Mouse (Mus musculus): Measurements from ENCODE around the gene Dlx6.
A peak's percentile ranks its signal among the peaks of the same experiment; 100 is the strongest.

Gene Dlx6

DNA sequence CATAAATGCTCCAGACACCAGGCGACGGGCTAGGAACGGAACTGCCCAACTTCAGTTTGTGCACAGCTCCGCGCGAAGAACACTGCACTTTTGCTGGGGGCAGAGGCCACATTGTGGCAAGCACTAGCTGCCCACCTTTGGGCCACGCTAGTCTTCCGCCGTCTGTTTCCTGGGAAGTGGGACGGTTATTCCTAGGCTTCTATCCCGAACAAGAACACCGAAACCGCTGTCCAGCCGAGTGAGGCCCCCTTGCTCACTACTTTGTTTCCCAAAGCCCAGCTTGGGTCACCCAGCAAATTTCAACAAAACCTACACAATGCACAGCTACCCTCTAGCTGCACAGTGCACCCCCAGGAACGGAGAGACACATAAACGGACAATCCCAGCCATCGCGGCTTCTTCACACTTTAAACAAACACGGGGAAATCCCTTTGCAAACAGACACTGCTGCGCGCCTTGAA lies 3.2 kb upstream of the Dlx6 start:
- no peak for DNase-seq (ENCODE audit: low spot score in 2 of 2)

DNA sequence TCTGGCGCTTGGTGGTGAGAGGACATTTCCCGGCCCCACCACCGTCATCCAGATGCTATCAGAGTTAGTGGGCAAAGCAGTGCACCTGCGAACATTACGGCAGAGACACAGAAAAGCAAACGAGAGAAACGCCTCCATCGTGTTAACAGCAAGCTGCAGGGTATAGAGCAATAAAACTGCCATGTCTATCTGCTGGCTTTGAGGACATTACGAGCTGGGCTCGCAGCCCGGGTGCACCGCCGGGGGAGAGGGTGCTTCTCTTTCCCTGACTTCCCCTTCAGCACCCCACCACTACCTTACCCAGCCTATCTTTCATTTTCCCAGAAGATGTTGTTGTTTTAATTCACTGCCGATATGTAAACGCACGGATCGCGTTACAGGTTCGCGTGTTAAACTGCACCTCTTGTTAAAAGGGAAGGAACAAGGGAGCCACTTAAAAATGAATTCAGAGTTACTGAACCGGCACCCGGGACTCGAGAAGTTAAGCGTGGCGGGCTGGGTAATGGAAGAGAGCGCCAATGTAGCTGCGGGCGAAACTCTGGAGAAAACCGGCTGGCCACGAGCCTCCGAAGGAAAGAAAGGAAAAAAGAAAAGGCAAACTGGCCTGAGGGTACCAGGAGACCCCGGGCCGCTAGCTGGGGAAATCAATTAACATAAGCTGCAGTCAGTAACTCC lies 2.6 kb upstream of the Dlx6 start:
- DNase-seq (ENCODE audit: low spot score in 2 of 2): no peak

DNA sequence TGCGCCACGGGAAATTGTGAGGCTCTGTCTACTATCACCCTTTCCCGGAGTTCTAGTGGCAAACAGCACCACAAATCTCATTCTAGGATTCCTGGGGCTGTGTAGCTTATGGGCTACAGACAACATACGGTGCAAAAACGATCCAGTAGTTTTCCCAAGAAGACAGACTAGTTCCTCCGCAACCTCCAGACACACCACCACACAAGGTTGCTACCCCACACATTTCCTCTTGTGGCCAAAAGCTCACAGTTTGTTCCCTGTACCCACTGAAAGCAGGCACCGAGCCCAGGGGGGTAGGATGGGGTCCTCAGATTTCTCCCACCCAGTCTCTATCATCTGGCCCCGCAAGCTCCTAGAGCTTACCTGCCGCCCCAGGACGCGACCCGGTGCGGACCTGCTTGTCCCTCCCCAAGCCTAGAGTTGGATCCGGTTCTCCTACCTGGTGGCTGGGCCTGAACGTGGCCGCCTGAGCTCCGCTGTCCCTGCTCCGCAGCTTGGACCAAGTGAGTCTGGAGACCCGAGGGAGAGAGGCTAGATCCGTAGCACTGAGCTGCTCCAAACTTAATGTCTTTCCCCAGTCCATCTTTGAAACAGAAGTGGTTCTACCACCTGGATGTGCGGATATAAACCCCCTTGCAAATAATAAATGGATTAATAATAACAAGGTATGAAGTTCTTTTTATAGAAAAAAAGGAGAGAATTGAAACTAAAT lies 1.9 kb upstream of the Dlx6 start:
- DNase-seq (ENCODE audit: low spot score in 2 of 2): no peak

GRCm38 (mm10) chr6:6861798-6862428 lies 1.2 kb upstream of the Dlx6 start:
- DNase-seq (ENCODE audit: low spot score in 2 of 2): no peak

GRCm38 (mm10) chr6:6862611-6863010 lies 523 bp upstream of the Dlx6 start:
- peak in 1 of 2 experiments; percentile 63 for DNase-seq (ENCODE audit: low spot score in 2 of 2)

DNA sequence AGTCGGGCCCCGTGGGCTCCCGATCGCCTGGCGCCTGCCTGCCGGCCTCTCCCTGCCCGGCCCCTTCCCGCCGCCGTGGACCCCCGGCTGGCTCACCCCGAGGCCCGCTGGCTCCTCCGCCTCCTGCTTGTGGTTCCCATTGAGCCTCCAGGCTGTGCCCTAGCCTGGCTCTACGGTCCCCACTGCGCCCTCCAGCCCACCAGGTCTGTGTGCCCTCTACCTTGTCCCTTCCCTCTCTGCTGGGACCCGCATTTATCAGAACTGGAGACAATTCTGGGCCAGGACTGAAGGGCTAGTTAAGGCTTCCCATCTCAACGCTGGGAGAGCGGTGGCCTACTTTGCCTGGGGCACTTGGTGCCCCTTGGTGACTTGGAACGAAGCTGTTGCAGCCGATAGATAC lies 821 bp downstream of the Dlx6 start:
- DNase-seq (ENCODE audit: low spot score in 2 of 2): no peak

DNA sequence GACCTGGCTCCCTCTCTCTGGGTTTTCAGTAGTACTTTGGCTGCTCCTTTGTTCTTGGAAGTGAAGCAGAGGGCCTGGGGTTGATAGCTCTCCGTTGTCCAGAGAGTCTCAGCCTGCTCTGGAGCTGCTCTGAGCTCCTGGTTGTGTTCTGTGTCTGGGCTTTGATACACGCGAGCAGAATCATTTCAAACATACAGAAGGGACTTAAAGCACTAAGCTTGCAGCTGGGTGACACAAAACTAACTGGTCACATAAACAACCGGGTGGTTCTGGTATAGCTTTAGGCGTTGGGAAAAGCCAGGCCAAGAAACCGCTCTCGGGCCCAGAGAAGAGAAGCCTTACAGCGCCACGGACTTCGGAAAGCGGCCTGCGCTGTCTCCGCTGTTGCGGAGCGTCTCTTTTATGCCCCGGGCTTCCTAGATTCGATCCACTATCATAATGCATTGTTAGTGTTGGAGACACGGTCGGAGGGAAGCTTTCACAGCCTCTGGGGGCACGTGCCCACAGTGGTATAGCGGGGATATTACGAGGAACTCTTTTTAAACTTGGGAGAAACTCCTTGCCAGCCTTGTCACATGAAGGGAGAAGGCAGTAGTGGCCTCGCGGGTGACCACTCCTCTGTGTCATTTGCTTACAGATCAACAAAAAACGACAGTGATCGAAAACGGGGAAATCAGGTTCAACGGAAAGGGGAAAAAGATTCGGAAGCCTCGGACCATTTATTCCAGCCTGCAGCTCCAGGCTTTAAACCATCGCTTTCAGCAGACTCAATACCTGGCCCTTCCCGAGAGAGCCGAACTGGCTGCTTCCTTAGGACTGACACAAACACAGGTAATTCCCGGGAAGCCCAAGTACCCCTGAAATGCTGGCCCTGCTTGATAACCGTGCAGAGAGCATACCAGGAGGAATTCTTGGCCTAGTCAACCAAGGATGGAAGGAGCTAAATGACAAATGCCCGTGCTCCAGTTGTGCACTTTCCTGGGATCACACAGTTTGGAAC lies 1.6 kb downstream of the Dlx6 start:
- no peak for DNase-seq (ENCODE audit: low spot score in 2 of 2)

GRCm38 (mm10) chr6:6867031-6867430 lies 3.9 kb downstream of the Dlx6 start:
- DNase-seq (ENCODE audit: low spot score in 2 of 2): no peak

- no peak for DNase-seq (ENCODE audit: low spot score in 2 of 2)
Observed at GRCm38 (mm10) chr6:6869041-6869685, 6.0 kb downstream of the Dlx6 start.

- no peak for DNase-seq (ENCODE audit: low spot score in 2 of 2)
Observed at GRCm38 (mm10) chr6:6869961-6870800, 7.0 kb downstream of the Dlx6 start.

DNA sequence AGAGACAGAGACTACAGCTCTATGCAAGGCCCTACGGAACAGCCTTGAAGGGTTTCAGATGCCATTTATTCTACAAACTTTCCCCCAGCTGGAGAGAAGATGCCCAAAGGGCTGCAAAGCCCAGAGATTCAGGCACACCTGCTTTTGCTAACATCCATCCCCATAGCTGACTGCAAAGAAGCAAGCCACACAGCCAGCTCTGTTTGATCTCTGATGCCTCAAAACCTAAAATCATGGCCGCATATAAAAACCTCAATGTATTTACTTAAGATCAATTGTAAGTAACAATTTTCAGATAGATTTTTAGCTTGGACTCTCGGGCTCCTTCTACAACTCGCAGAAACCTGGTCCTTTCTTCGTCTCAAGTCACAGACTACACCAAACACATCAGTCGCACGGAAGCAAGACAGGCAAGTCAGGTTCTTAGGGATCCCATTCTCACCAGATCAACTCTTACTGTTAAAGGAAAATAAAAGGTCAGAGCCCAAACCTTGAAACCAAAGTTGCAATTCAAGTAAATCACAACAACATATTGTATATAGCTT lies 7.8 kb downstream of the Dlx6 start:
- no peak for DNase-seq (ENCODE audit: low spot score in 2 of 2)

DNA sequence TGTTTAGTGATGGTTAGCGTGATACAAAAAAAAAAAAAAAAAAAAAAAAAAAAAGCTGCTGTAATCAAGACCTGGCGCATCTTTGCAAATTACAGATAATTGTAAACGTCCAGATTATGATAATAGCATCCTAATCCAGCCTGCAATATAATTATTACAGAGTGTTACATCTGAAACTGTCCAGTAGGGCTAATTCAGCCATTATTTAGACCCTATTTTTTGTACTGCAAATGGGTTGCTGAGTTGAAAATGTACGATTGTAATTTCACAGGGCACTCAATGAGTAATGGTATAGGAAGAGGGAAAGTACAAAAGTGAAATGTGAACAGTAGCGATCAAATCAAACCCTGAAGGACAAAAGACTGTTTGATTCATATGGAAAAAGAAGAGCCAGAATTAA lies 8.6 kb downstream of the Dlx6 start:
- DNase-seq (ENCODE audit: low spot score in 2 of 2): no peak

DNA sequence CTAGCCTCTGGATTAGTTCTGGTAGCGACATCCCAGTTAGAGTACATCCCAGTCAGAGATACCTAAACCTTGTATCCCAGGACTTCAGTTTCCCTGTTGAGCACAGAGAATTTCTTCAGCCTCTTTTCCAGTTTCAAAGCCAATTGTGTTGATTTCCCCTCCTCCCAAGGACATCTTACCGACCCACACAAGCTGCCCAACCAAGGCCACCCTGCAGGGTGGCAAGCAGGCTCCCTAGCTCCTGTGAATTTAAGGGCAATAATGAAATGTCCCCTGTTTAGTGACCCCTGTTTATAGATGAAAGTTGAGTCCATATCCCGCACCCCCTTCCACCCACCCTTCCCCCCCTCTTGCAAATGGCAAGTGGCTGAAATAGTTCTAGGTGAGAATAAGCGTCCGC lies 9.7 kb downstream of the Dlx6 start:
- DNase-seq (ENCODE audit: low spot score in 2 of 2): no peak

GRCm38 (mm10) chr6:6873476-6874072 lies 10.4 kb downstream of the Dlx6 start:
- no peak for DNase-seq (ENCODE audit: low spot score in 2 of 2)

- peak in 1 of 2 experiments; percentile 7 for DNase-seq (ENCODE audit: low spot score in 2 of 2)
Observed at GRCm38 (mm10) chr6:6874073-6874771, 11.1 kb downstream of the Dlx6 start.

- no peak for DNase-seq (ENCODE audit: low spot score in 2 of 2)
Observed at GRCm38 (mm10) chr6:6875136-6875535, 12.0 kb downstream of the Dlx6 start.

DNA sequence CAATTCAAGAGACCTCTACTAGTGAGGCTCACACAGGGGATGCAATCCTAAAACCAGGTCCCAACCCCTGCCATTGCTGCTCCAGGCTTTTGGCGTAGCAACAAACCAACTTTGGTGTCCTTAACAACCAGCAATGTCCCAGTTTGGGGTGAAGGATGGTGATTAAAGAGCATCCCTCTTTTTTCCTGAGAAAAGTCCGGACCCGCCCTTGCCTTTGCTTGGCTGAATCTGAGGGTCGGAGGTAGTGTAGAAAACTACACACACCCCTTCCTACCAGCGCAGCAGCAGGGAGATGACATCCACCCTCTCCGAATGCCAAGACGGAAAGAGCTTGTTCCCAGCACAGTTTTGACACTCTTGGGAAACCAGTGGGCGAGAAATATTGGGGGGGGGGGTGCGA lies 12.5 kb downstream of the Dlx6 start:
- DNase-seq (ENCODE audit: low spot score in 2 of 2): peak in 1 of 2 experiments; percentile 2

GRCm38 (mm10) chr6:6876231-6876630 lies 13.1 kb downstream of the Dlx6 start:
- no peak for DNase-seq (ENCODE audit: low spot score in 2 of 2)

DNA sequence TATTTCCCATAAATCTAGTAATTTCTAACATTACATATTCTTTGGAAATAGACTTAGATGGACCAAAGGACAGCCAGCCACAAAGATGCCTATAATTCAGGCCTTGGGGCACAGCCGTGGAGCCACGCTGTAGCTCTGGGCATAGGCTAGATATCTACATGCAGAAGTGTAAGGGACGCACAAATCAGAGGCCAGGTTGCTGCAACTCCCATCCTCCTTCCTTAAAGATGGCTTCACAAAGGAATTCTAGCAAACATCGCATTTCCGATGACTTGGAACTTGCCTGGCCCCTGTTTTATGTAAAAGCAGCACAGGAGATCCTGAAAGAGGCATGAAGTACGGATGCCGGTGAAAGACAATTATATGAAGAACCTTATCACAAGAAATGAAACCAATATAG lies 13.6 kb downstream of the Dlx6 start:
- DNase-seq (ENCODE audit: low spot score in 2 of 2): peak in 1 of 2 experiments; percentile 4

Measured in frontal cortex, postnatal 36 days (tissue).